Mouse (Mus musculus) central nervous system, embryonic 14 days (tissue): ENCODE measurements around the gene Tdrd3. TPM values are rescaled to one million over a fixed set of nuclear protein-coding genes. Genes with fewer than 3 reads are reported as not detected.

Experiments
- polyA plus RNA-seq: library from polyadenylated mRNA; depleted of rRNA; stranded (reverse); fragments of >200 nt; gene quantifications from 2 replicates; pipeline ENCODE4 v1.2.3, GENCODE M21; 2012; rRNA removed

Gene Tdrd3
- polyA plus RNA-seq: 33.9 and 35.0 TPM in 2 replicates

GRCm38 (mm10) chr14:87415808-87416721, at the start of gene Tdrd3:
Gene Tdrd3, plus strand, starts transcription at chr14:87416639.

